Mouse (Mus musculus): ENCODE measurements around the gene Clint1.
A peak's percentile ranks its signal among the peaks of the same experiment; 100 is the strongest.
"Not testable (repeated sequence)": the region's sequence is repeated elsewhere in the genome, so short reads cannot be mapped to it uniquely, and the experiment has no call there.

Gene Clint1

DNA sequence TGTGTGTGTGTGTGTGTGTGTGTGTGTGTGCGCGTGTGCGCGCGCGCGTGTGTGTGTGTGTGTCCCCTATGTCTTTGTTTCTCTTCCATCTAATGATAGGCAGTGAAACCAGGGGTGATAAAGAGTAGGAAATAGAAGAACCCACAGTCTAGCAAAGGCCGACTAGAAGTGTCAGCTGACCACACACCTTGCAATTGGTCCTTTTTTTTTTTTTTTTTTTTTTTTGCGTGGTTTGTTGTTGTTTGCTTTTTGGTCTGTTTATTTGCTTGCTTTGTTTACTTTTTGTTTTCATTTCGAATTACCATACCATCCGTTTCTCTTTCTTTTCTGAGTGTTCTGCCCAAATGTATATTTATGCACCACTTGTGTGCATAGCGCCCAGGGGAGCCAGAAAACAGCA lies 3.6 kb upstream of the Clint1 start:
- no peak for DNase-seq (ENCODE audit: low spot score in 2 of 2)

DNA sequence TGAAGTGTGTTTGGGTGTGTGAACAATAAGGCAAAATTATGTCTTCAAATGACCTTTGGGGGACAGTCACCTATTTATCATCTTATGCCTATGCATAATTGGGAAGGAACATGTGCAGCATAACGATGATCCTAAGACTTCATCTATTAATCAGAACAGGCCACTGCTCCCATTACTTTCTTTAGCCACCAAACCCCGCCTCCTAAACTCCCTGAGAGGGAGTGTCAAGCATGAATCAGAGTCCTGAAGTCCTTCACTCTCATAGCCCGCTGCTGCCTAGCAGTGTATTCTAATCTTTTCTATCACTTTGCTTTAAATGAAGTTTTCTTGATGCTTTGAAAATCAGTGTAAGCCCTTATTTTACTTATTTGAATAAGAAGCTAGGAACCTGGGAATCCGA lies 2.6 kb upstream of the Clint1 start:
- DNase-seq (ENCODE audit: low spot score in 2 of 2), result no peak

GRCm38 (mm10) chr11:45849859-45850258 lies 2.0 kb upstream of the Clint1 start:
- DNase-seq (ENCODE audit: low spot score in 2 of 2), result no peak

- no peak for DNase-seq (ENCODE audit: low spot score in 2 of 2)
Observed at GRCm38 (mm10) chr11:45850317-45850716, 1.5 kb upstream of the Clint1 start.

DNA sequence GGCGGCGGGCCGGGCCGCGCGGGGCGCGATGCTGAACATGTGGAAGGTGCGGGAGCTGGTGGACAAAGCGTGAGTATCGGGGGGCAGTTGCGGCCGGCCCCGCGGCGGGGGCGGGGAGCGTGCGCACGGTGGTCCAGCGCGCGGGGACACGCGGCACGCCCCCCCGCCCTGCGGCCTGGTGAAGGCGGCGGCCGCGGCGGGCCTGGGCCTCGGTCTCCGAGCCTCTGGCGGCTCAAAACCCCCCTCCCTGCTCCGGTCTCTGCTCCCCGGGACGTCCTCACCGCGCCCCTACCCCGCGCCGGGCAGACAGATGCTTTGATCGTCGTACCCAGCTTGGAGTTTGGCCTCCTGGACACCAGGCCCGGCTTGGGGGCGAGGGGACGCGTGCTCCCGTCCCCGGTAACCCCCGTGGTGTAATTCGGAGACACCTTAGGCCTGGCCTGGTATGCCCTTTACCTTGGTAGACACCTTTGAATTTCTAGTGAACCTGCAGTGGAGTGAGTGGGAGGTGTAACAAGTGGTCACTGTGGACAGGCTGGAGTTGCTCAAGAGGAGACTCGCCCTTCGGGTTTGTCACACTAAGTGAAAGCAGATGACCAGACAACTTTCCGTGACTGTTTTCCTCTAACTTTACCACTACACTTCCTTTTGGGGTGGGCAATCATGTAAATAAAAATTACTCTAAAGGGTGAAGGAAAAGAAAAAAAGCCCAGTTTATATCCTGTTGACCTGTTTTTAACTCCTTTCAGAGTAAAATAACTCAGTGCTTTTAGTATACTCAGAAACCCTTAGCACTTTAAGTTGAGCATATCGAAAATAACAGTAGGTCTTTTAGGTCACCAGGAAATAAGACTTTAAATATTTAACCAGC lies 508 bp downstream of the Clint1 start:
- DNase-seq (ENCODE audit: low spot score in 2 of 2), result no peak

DNA sequence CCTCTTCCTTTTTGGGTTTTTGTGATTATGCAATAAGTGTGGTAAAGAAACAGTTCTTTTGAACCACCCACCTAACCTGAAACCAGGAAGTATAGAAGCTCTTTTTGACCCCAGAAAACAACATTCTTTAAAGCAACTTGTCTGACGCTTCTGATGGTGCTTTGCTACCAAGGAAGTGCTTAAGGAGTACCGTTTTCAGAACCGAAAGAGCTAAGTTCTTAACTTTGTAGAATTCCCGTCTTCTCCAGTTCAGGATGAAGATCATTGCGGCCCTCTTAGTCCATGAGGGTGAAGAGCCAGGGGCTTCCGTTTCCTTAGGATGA lies 1.1 kb downstream of the Clint1 start:
- DNase-seq (ENCODE audit: low spot score in 2 of 2), result no peak

GRCm38 (mm10) chr11:45853916-45854315 lies 2.1 kb downstream of the Clint1 start:
- no peak for DNase-seq (ENCODE audit: low spot score in 2 of 2)

DNA sequence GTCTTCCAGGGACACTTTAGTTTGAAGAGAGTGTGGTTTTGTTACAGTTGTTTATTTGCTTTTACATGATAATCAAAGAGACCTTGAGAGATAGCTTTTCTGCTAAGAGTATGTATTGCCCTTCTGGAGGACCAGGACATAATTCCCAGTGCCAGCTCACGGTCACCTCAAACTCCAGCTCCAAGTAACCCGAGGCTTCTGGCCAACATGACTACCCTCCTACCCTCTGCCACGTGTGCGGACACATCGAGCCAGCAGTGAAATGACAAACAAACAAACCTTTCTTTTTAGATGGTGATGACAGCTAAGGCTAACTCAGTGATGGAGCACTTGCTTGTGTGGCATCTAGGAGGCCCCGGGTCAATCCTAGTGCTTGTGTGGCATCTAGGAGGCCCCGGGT lies 2.5 kb downstream of the Clint1 start:
- DNase-seq (ENCODE audit: low spot score in 2 of 2), result no peak

DNA sequence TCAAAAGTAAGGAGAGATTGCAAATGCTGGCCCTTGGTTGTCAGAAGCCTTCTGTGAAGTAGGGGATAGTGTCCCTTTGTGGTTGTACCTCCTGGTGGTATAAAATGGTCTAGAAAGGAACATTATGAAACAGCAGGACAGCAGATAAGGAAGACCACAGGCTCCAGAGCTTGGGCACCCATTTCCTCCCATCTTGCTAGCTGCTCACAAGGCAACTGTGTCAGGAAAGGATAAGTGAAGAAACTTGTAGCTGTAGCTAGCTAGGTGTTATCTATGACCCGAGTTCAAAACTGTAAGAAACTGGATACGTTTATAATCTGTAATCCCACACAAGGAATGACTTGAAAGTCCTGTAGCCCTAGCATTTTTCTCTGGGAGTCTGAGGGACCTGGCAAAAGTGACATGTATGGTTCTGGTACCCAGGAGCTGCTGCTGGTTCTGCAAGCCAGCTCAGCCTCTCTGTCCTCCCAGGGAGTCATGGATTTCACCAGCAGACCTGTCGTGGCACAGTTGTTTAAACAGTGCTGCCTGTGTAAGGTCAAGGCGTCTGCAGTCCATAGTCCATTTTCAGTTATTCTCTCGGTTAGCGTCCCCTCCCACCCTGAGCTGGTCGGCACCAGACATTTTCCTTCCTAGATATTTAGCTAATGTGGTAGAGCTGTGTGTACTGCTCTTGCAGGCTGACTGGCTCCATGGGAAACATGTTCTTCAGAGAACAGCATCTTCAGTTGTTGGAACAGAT lies 3.7 kb downstream of the Clint1 start:
- no peak for DNase-seq (ENCODE audit: low spot score in 2 of 2)

GRCm38 (mm10) chr11:45856149-45856516 lies 4.3 kb downstream of the Clint1 start:
- DNase-seq (ENCODE audit: low spot score in 2 of 2), result no peak

- no peak for DNase-seq (ENCODE audit: low spot score in 2 of 2)
Observed at GRCm38 (mm10) chr11:45861334-45861733, 9.5 kb downstream of the Clint1 start.

- DNase-seq (ENCODE audit: low spot score in 2 of 2), result no peak
Observed at GRCm38 (mm10) chr11:45864409-45864808, 12.6 kb downstream of the Clint1 start.

DNA sequence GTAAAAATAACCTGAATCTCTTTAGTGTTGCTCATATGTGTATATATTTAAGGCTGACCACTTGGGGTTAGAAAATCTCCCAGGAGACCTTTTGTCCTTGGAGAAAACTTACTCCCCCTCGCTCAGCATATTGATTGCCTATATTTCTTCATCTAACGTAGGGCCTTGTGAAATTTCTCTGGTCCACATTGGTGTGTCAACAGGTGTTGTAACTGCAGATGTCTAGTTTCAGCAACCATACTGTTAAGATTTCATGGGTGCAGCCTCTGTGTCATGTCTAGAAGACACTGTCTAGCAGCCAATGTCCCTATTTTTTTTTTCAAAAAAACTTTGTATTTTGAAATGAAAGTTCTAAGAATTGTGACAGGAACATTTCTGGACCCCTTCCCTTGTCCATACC lies 14.0 kb downstream of the Clint1 start:
- DNase-seq (ENCODE audit: low spot score in 2 of 2), result no peak

DNA sequence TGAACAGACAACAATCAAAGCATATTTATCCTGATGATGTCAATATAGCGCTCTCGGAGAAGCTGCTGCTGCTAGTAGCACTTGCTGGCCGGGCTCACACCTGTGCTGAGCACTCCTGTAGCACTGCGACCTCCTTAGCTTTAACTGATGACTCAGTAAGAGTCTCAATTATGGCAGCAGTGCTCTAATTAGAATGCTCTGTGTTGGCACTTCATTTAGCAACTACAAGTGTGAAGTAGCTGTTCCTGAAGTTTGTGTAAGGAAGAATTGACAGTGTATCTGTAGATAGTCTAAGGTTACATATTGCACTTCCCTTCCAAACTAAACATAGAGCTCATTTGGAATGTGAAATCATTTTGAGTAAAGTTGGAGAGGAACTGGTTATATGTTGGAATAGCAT lies 14.7 kb downstream of the Clint1 start:
- no peak for DNase-seq (ENCODE audit: low spot score in 2 of 2)

GRCm38 (mm10) chr11:45873666-45874065 lies 21.8 kb downstream of the Clint1 start:
- DNase-seq (ENCODE audit: low spot score in 2 of 2), result no peak

DNA sequence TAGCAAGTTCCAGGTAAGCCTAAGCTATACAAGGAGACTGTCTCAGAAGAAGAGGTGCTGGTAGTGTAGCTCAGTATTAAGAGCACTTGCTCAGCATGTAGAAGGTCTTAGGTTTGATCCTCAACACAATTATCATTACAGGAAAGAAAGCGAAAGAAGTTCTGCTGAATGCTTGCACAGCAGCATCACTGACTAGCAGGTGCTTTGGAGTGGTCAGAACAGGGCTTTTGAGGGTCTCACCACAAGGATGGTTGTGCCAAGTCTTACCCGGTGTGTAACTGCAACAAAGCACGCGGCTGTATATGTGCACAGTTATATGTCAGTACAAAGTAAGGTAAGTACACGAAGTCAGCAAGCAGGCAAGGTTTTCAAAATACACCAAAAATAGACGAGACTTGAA lies 22.4 kb downstream of the Clint1 start:
- no peak for DNase-seq (ENCODE audit: low spot score in 2 of 2)

DNA sequence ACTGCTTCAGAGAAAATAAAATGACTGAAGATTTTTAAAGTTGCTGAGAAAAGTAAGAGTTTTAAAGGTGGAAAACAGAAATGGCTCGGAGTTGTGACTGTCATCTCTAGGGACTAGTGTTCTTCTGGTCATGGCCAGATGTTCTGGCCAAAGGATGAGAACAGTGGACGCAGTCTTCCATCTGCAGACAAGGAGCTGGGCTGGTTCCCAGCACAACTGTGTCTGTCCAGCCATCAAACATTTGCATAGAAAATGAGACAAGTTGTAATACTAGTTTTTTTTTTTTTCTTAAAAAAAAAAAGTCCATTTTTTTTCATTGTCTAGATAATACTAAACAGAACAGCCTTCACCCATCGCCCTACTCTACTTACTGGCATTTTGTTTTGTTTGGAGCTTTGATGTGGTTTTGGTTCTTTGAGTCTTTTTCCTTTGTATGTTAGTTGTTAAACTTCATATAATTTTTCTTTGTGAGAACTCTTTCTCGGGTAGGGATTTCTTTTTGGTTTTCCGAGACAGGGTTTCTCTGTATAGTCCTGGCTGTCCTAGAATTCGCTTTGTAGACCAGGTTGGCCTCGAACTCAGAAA lies 23.6 kb downstream of the Clint1 start:
- no peak for DNase-seq (ENCODE audit: low spot score in 2 of 2)

DNA sequence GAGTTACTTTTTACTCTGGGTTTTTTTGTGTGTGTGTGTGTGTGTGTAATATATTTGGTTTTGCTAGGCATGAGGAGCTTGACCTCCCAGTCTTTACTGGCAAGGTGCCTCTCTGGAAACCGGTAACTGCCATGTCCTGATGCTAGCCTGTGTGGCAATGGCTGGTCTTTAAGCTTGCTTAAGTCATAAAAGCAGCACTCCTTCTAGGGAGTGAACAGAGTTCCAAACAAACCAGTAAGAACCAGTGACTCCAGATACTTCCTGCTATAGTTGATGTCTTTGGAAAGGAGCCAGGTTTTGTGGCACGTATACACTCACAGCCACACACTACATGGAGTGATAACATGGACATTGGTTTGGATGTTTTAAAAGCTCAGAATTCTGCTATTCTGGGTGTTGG lies 24.2 kb downstream of the Clint1 start:
- DNase-seq (ENCODE audit: low spot score in 2 of 2), result no peak

GRCm38 (mm10) chr11:45879366-45879765 lies 27.5 kb downstream of the Clint1 start:
- not testable (repeated sequence) for DNase-seq (ENCODE audit: low spot score in 2 of 2)

DNA sequence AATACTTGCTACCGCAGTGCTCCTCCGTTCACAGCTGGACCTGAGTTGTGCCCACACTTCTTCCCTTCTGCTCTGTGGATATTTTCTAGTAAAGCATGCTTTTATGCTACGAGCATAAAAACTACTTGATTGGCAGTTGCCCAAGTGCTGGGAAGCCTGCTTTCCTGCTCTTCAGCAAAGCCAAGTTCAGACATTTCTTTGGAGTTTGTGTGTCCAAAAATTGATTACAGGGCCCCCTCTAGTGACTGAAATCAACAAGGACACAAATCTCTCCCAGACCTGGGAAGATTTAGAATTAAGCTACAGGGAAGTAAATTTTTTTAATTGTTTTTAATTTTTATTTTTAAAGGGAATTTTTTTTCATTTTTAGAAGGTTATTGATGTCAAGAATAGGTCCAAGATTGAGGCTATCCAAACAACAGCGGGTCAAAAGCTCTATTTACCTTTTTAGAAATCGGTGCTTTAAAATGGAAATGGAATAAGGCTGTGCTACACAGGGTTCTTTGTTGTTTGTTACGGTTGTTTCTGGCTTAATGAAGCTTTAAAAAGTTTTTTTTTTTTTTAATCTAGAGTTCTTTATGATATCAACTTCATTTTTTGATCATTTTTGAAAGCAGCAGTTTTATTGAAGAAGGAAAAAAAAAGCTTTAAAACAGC lies 29.3 kb downstream of the Clint1 start:
- peak in 1 of 2 experiments; percentile 26 for DNase-seq (ENCODE audit: low spot score in 2 of 2)

GRCm38 (mm10) chr11:45881683-45882068 lies 29.8 kb downstream of the Clint1 start:
- no peak for DNase-seq (ENCODE audit: low spot score in 2 of 2)

GRCm38 (mm10) chr11:45883270-45883931 lies 31.6 kb downstream of the Clint1 start:
- no peak for DNase-seq (ENCODE audit: low spot score in 2 of 2)

All from frontal cortex, postnatal 25 days (tissue).